Mouse (Mus musculus): ENCODE measurements around the gene Sept11. TPM values are rescaled to one million over a fixed set of nuclear protein-coding genes. Genes with fewer than 3 reads are reported as not detected.
A peak's percentile ranks its signal among the peaks of the same experiment; 100 is the strongest.

Sept11 gene
- 10 to 100 TPM; 26.9 to 27.3 TPM for total RNA-seq (2021)
- long read RNA-seq, experiment 1, full-length matches to known transcripts = 6 of 9 reads
- long read RNA-seq, experiment 1, partial matches to known transcripts = 2 of 9 reads
- long read RNA-seq, experiment 1, other reads (novel, unspliced or antisense) = 1 of 9 reads
- long read RNA-seq, experiment 2, partial matches to known transcripts = 0 of 3 reads
- long read RNA-seq, experiment 2, other reads (novel, unspliced or antisense) = 2 of 3 reads

GRCm38 (mm10) chr5:93092857-93093622 is at the start of gene Sept11:
TSS of gene Sept11 (plus strand) at chr5:93093437.
- peak; percentile 95 to 97 for DNase-seq

- DNase-seq = no peak
Measured at GRCm38 (mm10) chr5:93043688-93044583, 49.3 kb upstream of the Sept11 start.

GRCm38 (mm10) chr5:93044584-93045370 is 48.5 kb upstream of the Sept11 start, which contains the start of gene Sowahb:
TSS of gene Sowahb (minus strand) at chr5:93045022.
- DNase-seq = peak in 1 of 2 experiments; percentile 27

GRCm38 (mm10) chr5:93045371-93045714 is 47.9 kb upstream of the Sept11 start:
- DNase-seq = no peak

- DNase-seq = no peak
Measured at GRCm38 (mm10) chr5:93046306-93046845, 46.9 kb upstream of the Sept11 start.

- no peak for DNase-seq
Measured at GRCm38 (mm10) chr5:93048481-93049240, 44.6 kb upstream of the Sept11 start.

- no peak for DNase-seq
Measured at GRCm38 (mm10) chr5:93049971-93050370, 43.3 kb upstream of the Sept11 start.

- no peak for DNase-seq
Measured at GRCm38 (mm10) chr5:93051041-93051440, 42.2 kb upstream of the Sept11 start.

GRCm38 (mm10) chr5:93051951-93052350 is 41.3 kb upstream of the Sept11 start:
- DNase-seq = peak in 1 of 2 experiments; percentile 20

- no peak for DNase-seq
Measured at GRCm38 (mm10) chr5:93053606-93054397, 39.4 kb upstream of the Sept11 start.

- no peak for DNase-seq
Measured at GRCm38 (mm10) chr5:93060865-93061264, 32.4 kb upstream of the Sept11 start.

GRCm38 (mm10) chr5:93077661-93078323 is 15.4 kb upstream of the Sept11 start:
- DNase-seq = no peak

GRCm38 (mm10) chr5:93079596-93079995 is 13.6 kb upstream of the Sept11 start:
- no peak for DNase-seq

GRCm38 (mm10) chr5:93085015-93085598 is 8.1 kb upstream of the Sept11 start:
- DNase-seq = peak in 1 of 2 experiments; percentile 33

GRCm38 (mm10) chr5:93085900-93086299 is 7.3 kb upstream of the Sept11 start:
- no peak for DNase-seq

- DNase-seq = no peak
Measured at GRCm38 (mm10) chr5:93091266-93091665, 2.0 kb upstream of the Sept11 start.

GRCm38 (mm10) chr5:93092147-93092781 is 973 bp upstream of the Sept11 start:
- peak; percentile 65 to 70 for DNase-seq
